Mouse (Mus musculus) thymus, adult 2 months (tissue): Measurements from ENCODE around the gene Fpgs. TPM values are rescaled to one million over a fixed set of nuclear protein-coding genes. Genes with fewer than 3 reads are reported as not detected.

ENCODE experiments used
- DNase-seq: peaks from one replicate; pipeline ENCODE4 v3.0.0; 2021
- H3K27ac ChIP-seq: fragments of 200-500 bp; 2 replicates; pipeline ENCODE4 v1.5.1; 2012; ENCODE audit warnings: low read length, control low read depth; ENCODE audit not compliant: control insufficient read depth, insufficient read depth
- H3K27me3 ChIP-seq: fragments of 200-500 bp; 2 replicates; pipeline ENCODE4 v1.6.1; 2012; ENCODE audit warnings: mild to moderate bottlenecking, low read length, moderate library complexity, mixed read lengths; ENCODE audit not compliant: control insufficient read depth, insufficient read depth
- H3K36me3 ChIP-seq: fragments of 200-500 bp; 2 replicates; pipeline ENCODE4 v1.6.1; 2012; ENCODE audit warnings: mild to moderate bottlenecking, low read length, moderate library complexity; ENCODE audit not compliant: control insufficient read depth, insufficient read depth
- H3K4me1 ChIP-seq: fragments of 200-500 bp; replicated peaks from 2 replicates; pipeline ENCODE4 v1.6.1; 2012; ENCODE audit warnings: low read length; ENCODE audit not compliant: control insufficient read depth, insufficient read depth
- H3K4me3 ChIP-seq: fragments of 200-500 bp; 2 replicates; pipeline ENCODE4 v1.5.1; 2012; ENCODE audit warnings: mild to moderate bottlenecking, low read length, control low read depth, moderate library complexity; ENCODE audit not compliant: control insufficient read depth, insufficient read depth
- CTCF ChIP-seq: fragments of 200-500 bp; IDR thresholded peaks from 2 replicates; pipeline ENCODE4 v1.5.1; 2012; ENCODE audit warnings: mild to moderate bottlenecking, control low read depth, low read length, moderate library complexity, borderline replicate concordance; ENCODE audit not compliant: control insufficient read depth, poor library complexity, insufficient read depth; ENCODE audit errors: extremely low read depth
- POLR2A ChIP-seq: fragments of 200-500 bp; IDR thresholded peaks from 2 replicates; pipeline ENCODE4 v1.6.1; 2012; ENCODE audit warnings: mild to moderate bottlenecking, low read length, control low read depth, moderate library complexity; ENCODE audit not compliant: control insufficient read depth, poor library complexity, insufficient read depth; ENCODE audit errors: extremely low read depth
- WGBS: fragments of 180-500 bp; shearing (Covaris S2); methylation state at CpG from one replicate; pipeline ENCODE4 v1.1.7; 2018; 5-methylcytosine and 5-hydroxymethylcytosine counted together
- polyA plus RNA-seq: library from polyadenylated mRNA; depleted of rRNA; stranded (reverse); fragments of >200 nt; gene quantifications from 2 replicates; pipeline ENCODE4 v1.2.3, GENCODE M21; 2012

Gene Fpgs
- polyA plus RNA-seq, 1 experiment = 61.8 TPM

GRCm38 (mm10) chr2:32665853-32666252 is 38.1 kb downstream of the Fpgs start:
- H3K27me3 ChIP-seq = no peaks in the 10 kb centered on the region
- no peak for TF ChIP-seq CTCF
- no peak for TF ChIP-seq POLR2A
- no peaks in the 10 kb centered on the region for H3K4me1 ChIP-seq
- 89% methylated on average over 6 of the region's 6 CpGs for WGBS
- H3K4me3 ChIP-seq = no peak overlapping the region
- DNase-seq = no peak
- H3K27ac ChIP-seq = no peak overlapping the region
- H3K36me3 ChIP-seq = no peaks in the 10 kb centered on the region

DNA sequence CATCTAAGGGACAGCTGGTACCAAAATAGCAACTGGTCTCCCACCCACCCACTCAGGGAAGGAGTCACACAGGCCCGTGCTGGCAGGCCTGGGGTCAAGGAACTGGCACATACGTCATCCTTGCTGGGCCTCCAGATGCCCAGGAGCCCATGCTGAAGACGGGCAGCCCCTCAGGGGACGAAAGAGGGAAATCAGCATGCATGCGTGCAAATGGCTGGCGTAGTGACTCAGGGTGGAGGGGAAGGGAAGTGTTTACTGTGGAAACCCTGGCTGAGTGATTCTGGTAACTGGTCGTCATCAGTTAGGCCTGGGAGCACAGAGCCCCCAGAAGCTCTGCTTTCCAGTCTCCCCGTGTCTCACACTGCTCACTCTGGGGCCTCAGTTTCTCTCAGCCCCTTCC is 38.6 kb downstream of the Fpgs start:
- H3K4me1 ChIP-seq = no peaks in the 10 kb centered on the region
- H3K27ac ChIP-seq = no peak overlapping the region
- WGBS = 94% methylated on average over 8 of the region's 8 CpGs
- no peaks in the 10 kb centered on the region for H3K27me3 ChIP-seq
- no peak for DNase-seq
- no peak overlapping the region for H3K4me3 ChIP-seq
- no peak for TF ChIP-seq CTCF
- H3K36me3 ChIP-seq = no peaks in the 10 kb centered on the region

DNA sequence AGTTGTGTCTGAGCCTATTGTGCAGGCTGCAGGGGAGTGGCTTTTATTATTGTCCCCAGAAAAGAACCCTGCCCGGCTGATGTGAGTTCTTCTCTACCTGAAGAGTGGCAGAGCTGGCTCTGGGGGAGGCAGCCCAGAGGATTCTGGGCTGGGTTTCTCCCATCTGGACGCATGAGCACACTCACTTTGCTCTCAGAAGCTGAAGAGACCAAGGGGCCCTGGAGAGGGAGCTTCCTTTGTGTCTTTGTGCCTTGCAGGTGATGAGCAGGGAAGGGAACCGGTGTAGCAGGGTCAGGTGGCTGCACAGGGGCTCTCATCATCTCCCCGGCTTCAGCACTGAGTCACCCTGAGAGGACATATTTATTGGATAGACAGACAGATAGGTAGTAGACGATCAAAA is 41.7 kb downstream of the Fpgs start:
- TF ChIP-seq CTCF (no peak), POLR2A (no peak)
- H3K36me3 ChIP-seq = no peaks in the 10 kb centered on the region
- H3K4me1 ChIP-seq = no peaks in the 10 kb centered on the region
- no peaks in the 10 kb centered on the region for H3K27me3 ChIP-seq
- H3K27ac ChIP-seq = no peak overlapping the region
- no peak overlapping the region for H3K4me3 ChIP-seq
- 71% methylated on average over 5 of the region's 5 CpGs for WGBS
- no peak for DNase-seq

DNA sequence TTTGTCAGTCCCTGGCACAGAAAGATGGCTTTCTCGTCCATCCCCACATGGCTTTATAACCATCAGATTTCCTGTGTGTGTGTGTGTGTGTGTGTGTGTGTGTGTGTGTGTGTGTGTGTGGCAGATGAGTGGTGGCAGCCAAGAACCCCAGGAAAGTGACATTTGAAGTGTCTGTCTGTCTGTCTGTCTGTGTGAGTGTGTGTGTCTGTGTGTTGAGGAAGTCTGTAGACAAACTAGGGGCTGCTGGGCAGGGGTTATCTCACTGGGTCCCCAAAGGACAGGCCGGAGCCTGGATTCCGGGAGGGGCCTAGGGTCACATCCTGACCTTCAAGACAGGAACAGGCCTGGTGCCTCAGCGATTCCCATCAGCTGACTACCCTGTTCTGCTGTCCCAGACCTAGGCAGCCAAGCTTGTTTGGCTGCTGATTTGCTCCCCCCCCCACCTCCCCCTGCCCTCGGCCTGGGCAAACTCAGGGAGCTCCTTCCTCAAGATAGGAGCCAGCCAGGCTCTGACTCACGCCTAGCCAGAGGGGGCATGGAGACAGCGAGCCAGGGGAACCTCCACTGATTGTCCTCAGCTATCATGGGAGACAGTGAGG is 42.3 kb downstream of the Fpgs start:
- no peak overlapping the region for H3K4me3 ChIP-seq
- H3K4me1 ChIP-seq = no peaks in the 10 kb centered on the region
- 79% methylated on average over 7 of the region's 7 CpGs for WGBS
- TF ChIP-seq CTCF = no peak
- TF ChIP-seq POLR2A = no peak
- no peak for DNase-seq
- no peaks in the 10 kb centered on the region for H3K27me3 ChIP-seq
- no peaks in the 10 kb centered on the region for H3K36me3 ChIP-seq
- no peak overlapping the region for H3K27ac ChIP-seq

DNA sequence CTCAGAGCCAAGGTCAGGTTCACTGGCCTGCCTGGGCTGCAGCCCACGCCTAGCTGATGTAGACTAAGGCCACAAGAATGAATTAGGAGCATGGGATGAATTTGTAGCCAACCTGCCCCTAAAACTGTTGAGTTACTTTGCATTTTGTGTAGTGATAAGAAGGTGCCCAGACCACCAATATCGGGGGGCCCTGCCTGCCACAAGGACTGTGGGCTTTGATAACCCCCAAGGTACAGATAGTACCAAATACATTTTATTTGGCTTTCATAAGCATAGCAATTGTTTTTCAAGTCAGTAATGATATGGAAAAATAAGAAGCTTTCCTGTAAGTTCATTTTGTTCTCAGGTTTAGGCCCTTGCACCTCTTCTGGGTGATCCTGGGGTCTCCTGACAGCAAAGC is 45.1 kb downstream of the Fpgs start:
- Histone ChIP-seq H3K36me3 (no peaks in the 10 kb centered on the region), H3K4me3 (no peak overlapping the region), H3K27ac (no peak overlapping the region), H3K27me3 (no peaks in the 10 kb centered on the region), H3K4me1 (0 out of 2 replicates have a peak, but pooled peaks cover 9% of the 10 kb centered on the region)
- no peak for TF ChIP-seq CTCF
- no peak for TF ChIP-seq POLR2A
- WGBS = 97% methylated on average over 2 of the region's 2 CpGs
- no peak for DNase-seq

DNA sequence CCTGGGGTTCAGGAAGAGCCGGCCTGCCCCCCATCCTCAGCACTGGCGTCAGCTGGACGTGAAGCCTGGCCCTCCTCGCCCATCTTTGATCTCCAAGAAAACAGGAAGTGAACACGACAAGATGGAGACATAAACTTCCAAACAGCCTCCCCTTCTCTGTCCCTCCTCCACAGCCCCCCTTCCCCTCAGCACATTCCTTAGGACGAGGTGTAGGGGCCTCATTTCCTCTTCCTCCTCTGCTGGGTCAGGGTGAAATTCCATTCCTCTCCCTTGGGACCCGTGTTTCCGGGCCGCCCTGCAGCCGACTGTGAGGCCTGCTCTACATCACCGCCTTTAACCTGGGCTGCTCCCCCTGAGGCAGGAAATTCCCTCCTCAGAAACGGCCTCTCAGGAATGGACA is 48.1 kb downstream of the Fpgs start:
- 0 out of 2 replicates have a peak, but pooled peaks cover 9% of the 10 kb centered on the region for H3K4me1 ChIP-seq
- TF ChIP-seq POLR2A = no peak
- TF ChIP-seq CTCF = no peak
- no peak for DNase-seq
- no peaks in the 10 kb centered on the region for H3K27me3 ChIP-seq
- no peak overlapping the region for H3K27ac ChIP-seq
- H3K36me3 ChIP-seq = no peaks in the 10 kb centered on the region
- H3K4me3 ChIP-seq = no peak overlapping the region
- 82% methylated on average over 12 of the region's 12 CpGs for WGBS

DNA sequence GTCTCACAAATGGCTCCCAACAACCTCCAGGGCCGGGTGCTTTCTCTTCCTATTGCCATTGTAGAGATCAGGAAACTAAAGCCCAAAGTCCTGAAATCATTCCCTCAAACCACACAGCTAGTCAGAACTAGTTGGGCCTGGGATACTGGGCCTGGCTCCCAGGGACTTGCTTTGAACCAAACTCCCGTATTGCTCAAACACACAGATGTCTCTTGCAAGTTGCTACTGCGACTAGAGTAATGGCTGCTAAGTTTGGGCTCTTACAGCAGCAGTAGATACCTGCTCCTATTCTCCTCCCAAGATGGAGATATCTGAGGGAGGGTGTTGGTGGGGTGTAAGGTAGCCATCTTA is 48.6 kb downstream of the Fpgs start:
- Histone ChIP-seq H3K27me3 (no peaks in the 10 kb centered on the region), H3K4me1 (0 out of 2 replicates have a peak, but pooled peaks cover 9% of the 10 kb centered on the region), H3K27ac (no peak overlapping the region), H3K4me3 (no peak overlapping the region), H3K36me3 (no peaks in the 10 kb centered on the region)
- DNase-seq = no peak
- 69% methylated on average over 3 of the region's 3 CpGs for WGBS
- TF ChIP-seq POLR2A (no peak), CTCF (no peak)
